Mouse (Mus musculus): ENCODE data around the gene Amz1.

Amz1 gene

DNA sequence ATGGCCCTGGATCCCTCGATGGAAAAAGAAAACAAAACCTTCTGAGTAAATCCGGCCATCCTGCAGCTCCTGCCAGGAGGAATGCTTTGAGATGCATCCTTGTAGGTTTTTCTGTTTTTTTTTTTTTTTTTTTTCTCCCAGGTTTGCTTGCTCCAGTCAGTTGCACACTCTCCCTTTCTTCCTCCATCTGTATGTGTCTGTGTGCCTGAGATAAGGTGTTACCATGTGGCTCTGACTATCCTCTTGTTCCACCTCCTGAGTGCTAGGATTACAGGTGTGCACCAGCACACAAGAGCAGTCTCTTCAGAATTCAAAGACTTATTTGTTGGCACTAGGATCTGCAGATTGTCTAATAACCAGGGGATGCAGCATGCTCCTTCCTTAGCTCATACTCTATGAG lies 83.0 kb downstream of the Amz1 start:
- DNase-seq, result no peak
